Mouse (Mus musculus) thymus, postnatal 36 days (tissue): ENCODE measurements around the gene Abcd4.
A peak's percentile ranks its signal among the peaks of the same experiment; 100 is the strongest.

Experiments used
- DNase-seq, 2 experiments: peaks; one replicate each; pipeline ENCODE4 v3.0.0; 2022; ENCODE audit warnings: mixed read lengths in 2 of 2

Abcd4 gene

DNA sequence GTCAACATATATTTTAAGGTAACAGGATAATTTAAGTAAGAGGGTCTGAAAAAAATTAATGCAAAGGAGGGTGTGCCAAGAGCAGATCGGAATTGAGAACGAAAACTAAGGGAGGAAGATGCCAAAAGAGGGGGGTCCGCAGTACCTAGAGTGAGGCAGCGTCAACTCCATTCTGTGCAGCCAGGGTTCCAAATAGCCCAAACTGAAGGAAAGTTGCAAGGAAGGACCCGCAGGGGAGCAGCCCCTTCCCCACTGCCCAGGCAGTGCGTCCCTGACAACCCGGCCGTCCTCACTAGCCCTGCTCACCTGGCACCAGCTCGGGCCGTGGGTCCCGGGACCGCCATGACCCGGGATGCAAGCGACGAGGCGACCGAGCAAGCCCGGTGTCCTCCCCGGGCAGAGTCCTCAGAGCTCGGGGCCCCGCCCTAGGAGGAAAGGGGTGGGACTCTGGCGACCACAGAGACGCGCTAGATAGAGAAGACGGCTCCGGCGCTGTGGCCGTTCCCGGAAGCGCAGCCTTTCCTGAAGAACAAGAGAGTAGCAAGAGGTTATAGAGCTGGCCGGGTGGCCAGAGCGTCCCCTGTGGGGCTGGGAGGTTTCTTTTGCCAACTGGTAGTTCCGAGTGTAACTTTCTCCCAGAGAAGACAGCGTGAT is at the start of gene Abcd4:
Gene Abcd4, minus strand, starts transcription at position 437 of the 654 bp plus-strand sequence.
- DNase-seq, result peak; percentile 95 to 97

DNA sequence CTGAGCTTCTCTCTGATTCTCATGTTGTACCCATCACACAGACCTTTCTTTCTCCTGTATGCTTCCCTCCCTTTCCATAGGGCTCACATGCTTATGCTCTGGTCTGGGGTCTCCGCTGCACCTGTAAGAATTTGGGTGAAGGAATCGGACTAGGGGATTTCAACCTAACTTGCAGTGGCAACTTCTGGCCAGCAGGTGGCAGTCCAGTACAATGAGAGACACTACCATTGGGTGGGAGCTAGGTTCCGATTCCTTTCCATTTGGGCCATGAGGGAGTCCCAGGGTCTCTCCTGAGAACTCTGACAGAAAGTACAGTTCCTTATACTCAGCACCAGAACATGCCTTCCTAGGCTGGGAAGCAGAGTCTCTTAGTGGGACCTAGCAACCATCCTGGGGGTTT is 36.7 kb upstream of the Abcd4 start:
- DNase-seq, result peak; percentile 48 to 49

DNA sequence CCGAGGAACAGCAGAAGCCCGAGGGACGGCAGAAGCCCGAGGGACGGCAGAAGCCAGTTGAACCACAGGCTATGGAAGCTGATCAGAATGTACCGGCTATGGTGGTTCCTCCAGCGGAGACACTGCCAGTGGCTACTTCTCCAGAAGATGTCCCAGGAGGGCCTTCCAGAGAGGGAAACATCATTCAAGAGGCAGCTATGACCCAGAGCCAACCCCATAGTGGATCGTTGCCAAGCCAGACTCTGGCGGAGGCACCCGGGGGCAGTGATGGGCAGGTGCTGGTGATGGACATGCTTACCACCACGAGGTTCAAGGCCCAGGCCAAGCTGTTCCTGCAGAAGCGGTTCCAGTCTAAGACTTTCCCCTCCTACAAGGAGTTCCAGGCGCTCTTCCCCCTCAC is 33.0 kb upstream of the Abcd4 start:
- DNase-seq, result no peak

DNA sequence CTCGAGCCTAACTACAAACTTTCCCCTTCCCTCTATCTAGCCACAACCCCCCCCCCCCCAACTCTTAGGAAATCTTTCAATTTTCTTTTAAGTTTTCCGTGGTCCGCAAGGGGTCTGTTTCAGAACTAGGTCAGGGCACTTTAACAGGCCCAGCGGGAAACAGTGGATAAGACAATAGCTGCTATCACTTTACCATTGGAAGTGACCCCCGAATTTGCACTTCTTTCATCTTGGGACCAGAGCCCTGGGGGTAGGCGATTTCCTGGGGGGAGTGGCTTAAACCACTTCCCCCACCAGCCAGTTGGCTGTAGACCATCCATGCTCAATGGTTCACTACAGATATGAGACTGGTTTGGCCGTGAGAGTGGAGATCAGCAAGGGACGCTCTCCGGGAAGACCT is 23.4 kb upstream of the Abcd4 start, which contains the start of gene Vrtn:
Gene Vrtn, plus strand, starts transcription at position 366 of the 400 bp plus-strand sequence.
- no peak for DNase-seq

DNA sequence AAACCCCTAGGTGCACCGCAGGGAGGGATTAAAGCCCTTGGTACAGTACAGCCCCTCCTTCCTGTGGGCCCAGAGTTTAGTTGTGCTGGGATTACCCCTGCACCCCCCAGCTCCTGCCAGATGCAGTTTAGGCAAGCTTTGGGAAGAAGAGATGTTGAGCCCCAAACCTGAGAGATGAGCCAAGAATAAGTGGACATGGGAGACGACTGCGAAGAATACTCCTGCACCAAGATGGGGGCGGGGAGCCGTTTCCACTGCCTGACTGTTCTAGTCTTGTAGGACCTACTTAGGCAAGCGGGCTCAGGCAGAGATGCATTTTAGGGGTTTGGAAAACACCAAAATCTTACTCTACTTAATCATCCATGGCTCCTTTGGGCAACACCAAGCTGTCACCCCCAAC is 23.0 kb upstream of the Abcd4 start:
- no peak for DNase-seq

DNA sequence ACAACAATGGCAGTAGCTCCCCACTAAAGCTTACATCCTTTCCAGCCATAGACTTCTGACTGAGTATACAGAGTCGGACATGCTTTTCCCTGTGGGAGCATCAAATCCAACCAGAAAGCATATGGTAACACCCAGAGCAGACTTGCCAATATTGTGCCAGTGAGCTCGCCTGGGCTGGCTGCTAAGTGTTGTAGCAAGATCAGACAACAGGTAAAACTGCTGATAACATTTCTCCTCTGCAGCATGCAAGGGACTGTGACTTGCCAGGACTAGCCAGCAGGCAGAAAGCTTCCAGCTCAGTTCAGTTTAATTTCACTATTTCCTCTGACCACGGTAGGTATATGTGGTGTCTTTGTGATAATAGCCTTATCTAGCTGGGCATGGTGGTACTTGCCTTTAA is 14.7 kb upstream of the Abcd4 start:
- no peak for DNase-seq

DNA sequence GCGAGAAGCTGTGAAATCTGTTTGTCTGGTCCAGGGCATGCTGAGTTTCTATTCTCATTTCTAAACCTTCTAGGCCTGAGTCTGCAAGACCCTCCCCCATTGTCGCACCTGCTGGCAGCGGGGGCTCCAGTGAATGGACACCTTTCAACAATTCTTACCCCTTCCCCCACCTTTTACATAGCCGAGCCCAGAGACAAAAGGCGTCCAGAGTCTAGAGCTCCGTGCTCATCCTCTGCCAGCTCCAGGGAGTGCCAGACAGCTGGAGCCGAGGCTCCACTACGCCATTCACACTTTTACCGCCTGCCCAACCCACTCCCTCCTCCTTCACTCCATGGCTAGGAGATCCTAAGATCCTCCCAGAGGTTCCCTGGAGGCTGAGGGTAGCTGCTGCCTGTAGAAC is 7.9 kb upstream of the Abcd4 start:
- no peak for DNase-seq

DNA sequence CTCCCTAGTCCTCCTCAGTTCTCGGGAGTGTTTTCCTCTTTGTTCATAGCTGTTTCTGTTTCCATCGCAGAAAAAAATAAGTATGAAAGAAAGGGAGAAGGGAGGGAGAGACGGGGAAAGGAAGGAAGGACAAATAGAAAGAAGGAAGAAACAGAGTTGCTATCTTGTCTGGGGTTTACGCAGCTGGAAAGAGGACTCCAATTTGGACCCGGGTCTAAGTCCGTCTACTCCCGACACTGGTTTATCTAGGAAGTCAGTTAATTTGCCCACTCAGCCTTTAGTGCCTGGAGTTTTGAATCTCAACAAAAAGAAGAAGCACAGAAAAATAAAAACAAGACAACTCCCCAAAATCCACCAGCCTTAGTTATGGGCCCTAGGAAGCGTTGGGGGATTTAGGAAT is 7.4 kb upstream of the Abcd4 start:
- DNase-seq, result no peak

DNA sequence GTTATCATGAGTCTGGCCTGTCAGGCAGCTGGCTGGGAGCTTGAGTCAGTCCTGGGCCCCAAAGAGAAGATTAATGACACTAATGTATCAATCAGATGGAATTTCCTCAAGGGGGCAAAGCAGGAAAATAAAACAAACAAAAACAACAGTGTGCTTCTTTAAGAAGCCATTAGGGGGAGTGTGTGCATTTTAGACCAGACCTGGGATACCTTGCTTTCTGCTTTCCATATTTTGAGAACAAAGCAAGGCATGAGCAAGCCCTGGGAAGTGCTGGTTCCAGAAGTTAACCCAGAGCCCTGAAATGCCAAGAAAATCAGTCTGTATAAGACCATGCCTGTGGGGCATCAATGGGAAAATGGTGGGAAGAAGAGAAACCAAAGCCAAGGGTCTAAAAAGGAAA is 3.8 kb upstream of the Abcd4 start:
- DNase-seq, result no peak

DNA sequence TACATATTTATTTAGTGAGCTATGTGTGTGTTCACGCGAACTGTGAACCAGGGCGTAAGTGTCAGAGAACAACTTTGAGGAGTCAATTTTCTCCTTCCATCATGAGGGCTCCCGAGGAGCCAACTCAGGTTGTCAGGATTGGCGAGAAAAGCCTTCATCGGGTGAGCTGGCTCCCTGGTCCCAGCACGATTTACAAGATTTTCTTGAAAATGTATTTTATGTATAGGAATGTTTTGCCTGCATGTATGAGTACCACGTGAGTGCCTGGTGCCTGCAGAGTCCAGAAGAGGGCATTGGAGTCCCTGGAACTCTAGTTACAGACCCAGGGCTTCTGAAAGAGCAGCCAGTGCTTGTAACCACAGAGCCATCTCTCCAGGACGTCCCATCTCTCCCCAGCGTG is 450 bp upstream of the Abcd4 start:
- peak in 1 of 2 experiments; percentile 15 for DNase-seq

DNA sequence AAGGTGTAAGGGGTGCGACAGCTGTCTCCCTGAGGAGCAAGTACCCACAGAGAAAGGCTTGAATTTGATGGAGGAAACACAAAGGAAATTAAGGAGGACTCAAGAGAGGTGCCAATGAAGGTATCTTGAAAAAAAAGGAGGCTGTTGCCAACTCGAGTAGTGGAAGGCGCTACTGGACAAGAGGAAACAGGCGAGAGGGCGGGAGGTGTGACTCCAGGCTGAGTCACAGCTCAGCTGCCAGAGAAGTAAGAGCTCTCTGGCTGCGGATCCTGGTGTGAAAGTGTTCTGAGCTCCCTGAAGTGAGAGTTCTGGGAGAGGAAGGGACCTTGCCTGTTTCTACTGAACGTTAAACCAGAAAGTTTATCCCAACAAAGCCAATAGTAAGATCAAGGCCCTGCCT is 2.7 kb downstream of the Abcd4 start:
- DNase-seq, result no peak

DNA sequence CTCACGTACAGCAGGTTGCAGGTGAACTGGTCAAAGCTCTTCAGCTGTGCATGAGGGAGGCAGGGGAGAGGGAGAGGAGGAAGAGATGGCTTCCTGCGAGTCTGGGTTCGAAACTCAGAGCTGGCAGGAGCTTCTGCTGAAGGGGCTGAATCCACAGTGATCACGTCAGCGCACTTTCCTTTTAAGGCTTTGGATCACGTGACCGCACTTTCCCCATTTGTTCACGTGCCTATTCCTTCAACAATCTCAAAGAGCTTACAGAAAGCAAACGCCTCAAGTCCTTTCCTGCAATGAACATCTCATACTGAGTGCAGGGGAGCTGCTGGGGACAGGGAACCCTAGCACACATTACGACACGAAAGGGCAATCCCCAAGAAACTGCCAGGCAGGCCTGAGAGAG is 3.2 kb downstream of the Abcd4 start:
- DNase-seq, result no peak

DNA sequence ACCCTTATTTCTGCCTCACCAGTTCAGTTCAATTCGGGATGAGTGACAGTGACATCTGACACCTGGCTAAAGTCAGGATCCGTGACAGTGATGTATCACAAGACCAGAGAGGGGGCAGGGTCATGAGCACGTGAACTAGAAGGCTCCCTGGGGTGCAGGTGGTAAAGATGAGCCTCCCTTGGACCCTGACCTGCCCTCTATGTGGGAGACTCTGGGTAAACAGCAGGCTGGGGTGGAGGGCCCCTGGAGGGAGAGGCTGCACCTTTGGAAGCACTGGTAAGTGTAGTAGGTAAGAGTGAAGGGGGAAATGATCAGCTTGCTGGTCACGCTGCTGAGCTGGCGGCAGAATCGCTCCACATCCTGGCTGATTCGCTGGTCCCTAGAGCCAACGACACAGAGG is 4.7 kb downstream of the Abcd4 start:
- no peak for DNase-seq

DNA sequence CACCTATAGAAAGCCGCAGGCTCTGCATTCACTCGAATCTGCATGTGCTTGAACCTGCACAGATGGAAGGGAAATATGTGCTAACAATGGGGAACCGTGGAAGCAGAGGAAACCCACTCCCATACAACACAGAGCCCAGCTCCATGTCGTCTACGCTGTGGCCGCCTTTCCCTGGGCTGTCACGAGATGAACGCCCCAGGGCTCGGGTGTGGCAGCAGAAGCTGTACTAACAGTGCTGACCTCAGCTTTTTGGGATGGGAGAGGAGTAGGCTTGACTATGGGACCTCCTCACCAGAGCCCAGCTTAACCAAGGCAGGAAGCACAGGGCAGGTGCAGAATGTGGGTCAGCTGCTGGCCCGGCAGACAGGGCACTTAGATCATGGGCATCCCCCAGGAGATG is 5.5 kb downstream of the Abcd4 start:
- DNase-seq, result no peak

DNA sequence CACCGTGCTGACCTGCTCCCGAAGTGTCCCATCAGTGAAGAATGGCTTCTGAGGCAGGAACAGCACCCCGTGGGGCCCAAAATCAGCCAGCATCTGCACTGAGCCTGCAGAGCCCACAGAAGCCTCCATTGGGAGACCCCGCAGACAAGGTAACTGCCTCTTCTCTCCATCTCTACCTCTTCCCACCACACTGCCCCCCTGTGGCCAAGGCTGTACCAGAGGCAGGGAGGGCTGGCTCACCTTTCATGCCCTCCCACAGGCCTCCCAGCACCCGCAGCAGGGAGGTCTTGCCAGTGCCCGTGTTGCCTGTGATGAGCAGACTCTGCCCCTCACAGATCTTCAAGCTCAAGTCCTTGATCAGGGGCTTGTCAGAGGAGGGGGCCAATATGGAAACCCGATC is 11.4 kb downstream of the Abcd4 start:
- DNase-seq, result peak; percentile 41 to 45

DNA sequence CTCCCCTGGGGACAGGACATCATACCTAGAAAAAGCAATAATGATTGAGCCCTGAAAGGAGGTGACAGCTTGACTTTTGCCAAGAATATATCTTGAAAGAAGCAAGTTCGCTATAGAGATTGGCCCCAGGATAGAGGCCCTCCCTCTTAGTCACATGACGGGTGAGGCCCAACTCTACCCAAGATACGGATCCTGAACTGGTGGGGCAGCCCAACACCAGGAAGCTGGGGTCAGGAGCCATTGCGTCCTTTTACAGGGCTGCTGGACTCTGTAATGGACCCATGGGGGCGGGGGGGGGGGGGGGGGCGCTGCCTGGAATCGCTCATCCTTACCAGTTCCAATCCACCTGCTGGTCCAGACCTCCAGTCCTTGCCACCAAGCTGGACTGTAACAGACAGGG is 13.2 kb downstream of the Abcd4 start:
- no peak for DNase-seq

DNA sequence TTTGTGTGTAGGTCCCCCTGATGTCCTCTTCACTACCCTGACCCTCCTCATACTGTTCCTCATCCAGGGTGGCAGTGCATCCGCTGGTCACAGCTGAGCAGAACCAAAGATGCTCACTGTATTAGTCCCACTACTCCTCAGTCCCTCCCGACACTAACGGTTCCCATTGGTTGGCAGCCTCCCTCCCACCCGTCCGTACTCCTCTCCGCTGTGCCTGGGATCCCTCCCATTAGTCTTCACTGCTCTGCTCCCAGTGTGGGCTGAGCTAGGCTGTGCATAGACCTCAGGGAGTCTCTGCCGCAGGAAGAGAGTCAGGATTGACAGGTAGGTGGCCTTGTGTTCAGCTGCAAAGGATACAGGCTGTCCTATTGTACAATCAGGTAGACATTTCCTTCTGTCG is 18.9 kb downstream of the Abcd4 start:
- no peak for DNase-seq

DNA sequence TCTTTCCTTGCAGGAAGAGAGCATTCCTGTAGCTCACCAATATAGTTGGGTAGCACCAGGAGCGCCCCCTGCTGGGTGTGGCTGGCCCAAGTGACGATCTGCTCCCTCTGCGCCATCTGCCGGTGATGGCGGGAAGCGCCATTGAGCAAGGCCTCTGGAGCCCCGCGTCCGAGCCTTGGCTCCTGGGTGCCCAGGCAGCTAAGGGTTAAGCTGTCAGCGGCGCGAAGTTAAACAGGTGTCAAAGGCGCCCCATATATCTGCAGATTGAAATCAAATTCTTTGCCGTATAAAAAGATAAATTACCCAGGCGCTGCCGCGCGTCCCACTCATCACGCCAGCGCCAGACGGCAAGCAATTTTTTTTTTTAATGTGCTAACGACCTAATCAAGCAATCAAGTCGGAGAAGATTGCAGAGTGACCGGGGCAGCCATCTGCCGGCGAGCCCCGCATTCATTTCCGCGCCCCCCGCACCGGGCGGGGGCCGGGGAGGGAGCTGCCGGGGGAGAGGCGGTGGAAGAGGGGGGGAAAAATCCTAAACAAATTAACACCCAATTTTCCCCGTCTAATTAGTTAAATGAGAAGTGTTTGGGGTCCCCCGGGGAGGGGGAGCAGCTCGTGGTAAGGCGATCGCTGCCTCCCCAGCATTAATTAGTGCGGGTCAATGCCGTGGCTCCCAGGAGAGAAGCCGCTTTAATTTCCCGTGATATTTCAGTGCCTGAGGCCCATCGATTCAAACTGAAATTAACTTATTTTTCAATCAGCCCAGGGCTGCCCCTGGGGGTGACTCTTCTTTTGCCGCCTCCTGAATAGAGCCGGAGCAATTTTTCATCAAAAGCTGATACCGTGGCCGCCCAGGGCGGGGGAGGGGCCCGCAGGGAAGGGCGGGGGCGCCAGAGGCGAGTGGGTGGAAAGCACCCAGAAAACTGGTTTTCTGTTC is 27.1 kb downstream of the Abcd4 start:
- DNase-seq, result peak; percentile 84 to 91

DNA sequence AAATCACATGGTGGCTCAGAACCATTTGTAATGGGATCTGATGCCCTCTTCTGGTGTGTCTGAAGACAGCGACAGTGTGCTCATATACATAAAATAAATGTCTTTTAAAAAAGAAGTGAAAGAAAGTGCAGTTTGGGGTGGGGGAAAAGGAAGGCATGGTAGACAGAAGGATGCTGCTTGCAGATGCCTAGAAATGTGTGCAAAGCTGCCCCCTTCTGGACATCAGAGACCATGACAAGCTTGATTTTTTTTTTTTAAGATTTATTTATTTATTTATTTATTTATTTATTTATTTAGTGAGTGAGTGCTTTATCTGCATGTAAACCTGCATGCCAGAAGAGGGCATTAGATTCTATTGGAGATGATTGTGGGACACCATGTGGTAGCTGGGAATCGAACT is 35.9 kb downstream of the Abcd4 start:
- no peak for DNase-seq

DNA sequence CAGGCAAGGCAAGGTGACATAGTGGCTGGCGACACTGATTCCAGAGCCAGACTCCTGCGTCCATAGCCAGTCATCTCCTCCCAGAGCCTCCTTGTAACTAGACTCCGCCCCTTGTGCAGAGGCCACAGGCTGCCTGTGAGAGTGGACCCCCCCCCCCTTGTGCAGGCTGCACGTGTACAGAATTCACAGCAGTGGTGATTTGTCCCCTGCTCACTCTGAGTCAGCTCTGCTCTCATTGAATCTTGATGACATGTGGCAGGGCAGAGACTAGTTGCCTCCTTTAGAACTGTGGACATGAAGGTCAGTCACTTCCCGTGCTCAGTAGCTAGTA is 38.8 kb downstream of the Abcd4 start:
- DNase-seq, result no peak

DNA sequence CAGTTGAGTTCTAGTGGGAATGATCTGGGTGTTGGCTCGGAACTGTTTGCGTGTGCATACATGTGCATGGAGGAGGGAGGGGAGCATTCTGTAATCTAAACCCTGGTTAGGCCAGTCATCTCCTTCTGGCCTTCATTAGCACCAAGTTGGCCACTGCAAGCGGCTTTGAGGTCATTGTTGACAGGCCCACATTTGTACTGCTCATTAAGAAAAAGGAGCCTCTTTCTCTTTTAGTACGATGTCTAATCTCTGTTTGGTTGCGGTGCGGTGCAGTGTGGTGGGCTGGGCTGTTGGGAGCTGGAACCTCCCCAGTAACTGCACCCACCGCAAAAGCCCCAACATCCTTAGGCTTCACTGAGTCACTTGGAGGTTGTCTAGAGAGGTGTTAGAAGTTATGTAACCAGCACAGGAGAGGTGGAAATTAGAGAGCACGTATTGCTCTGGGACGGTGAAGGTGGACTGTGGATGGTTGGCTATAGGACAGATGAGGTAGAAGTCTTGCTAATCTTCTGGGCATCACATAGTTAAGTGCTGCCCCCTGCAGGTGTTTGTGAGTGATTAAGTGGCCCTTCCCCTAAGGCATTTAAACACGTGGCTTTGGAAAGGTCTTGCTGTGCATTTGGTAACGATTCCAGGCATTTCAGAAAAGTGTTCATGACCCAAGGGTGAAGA is 39.3 kb downstream of the Abcd4 start:
- no peak for DNase-seq

DNA sequence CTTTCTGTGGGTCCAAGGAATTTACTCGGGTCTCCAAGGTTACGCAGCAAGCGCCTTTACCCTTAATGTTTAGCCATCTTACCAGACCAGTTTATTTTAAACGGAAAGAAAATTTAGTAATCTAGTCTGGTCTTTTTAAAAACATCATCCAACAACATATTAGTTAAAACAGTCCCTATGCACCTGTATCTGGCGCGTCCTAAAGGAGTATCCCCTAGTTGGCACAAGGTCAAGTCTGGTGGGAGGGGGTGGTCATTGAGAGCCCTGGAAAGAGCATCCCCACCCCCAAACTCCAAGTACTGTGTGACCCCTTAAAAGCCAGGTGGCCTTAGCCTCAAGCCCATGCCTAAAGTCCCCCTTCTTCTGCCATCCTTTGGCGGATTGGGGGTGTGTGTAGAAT is 44.1 kb downstream of the Abcd4 start:
- DNase-seq, result no peak

DNA sequence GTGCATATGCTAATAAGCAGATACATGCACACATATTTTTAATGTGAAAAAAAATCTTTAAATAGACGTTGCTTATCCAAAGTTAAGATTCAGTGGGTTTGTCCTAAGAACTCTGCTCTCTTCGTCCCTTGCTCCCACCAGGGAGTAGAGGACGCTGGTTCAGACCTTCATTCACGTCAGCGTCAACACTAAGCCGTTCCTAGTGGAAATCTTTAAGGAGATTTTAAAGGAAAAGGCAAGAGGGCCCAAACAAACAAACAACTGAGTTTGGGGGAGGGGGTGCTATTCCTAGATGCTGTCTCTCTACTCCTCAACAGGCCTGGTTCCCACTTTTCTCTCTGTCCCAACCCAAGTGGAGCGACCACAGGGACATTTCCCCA is 44.9 kb downstream of the Abcd4 start:
- no peak for DNase-seq
